Mouse (Mus musculus) kidney, embryonic 16.5 days (tissue): Measurements from ENCODE around the gene Sugt1. TPM values are rescaled to one million over a fixed set of nuclear protein-coding genes. Genes with fewer than 3 reads are reported as not detected.

Experiments used
- microRNA-seq: library from miRNA; unstranded; fragments of <30 nt; microRNA quantifications from one replicate; pipeline ENCODE4, GENCODE M21; 2016
- polyA plus RNA-seq: library from polyadenylated mRNA; unstranded; fragments of >200 nt; fragmentation: Nextera tagmentation; extraction: Ambion mirVana; gene quantifications from 2 replicates; pipeline ENCODE4 v1.2.1, GENCODE M21; 2015

The Sugt1 gene
- polyA plus RNA-seq, 1 experiment from 2014 or later = 114 TPM

Small RNA genes lying within 50 kb of the gene (microRNA-seq; reads per million reads assigned to microRNA genes)
- not detected for gene Gm27857

Other genes starting within 250 kb of the Sugt1 start
- gene Naa16, start 196.9 kb upstream of the Sugt1 start, polyA plus RNA-seq = 37.8 and 42.9 TPM in 2 replicates
- 10.7 and 11.6 TPM in 2 replicates for gene Mtrf1, start 189.9 kb upstream of the Sugt1 start, polyA plus RNA-seq
- 12.3 and 12.6 TPM in 2 replicates for gene Kbtbd7, start 161.2 kb upstream of the Sugt1 start, polyA plus RNA-seq
- gene Kbtbd6, start 135.9 kb upstream of the Sugt1 start, polyA plus RNA-seq = 3.1 and 4.0 TPM in 2 replicates
- gene Elf1, start 106.5 kb upstream of the Sugt1 start, polyA plus RNA-seq = 10.2 and 10.3 TPM in 2 replicates
- gene Wbp4, start 106.2 kb upstream of the Sugt1 start, polyA plus RNA-seq = 37.0 and 39.1 TPM in 2 replicates
- 2.0 and 2.6 TPM in 2 replicates for gene Cnmd, start 74.5 kb downstream of the Sugt1 start, polyA plus RNA-seq
- 1.6 and 1.9 TPM in 2 replicates for gene Pcdh8, start 183.6 kb downstream of the Sugt1 start, polyA plus RNA-seq